Mouse (Mus musculus): ENCODE data around the gene Gba. TPM values are rescaled to one million over a fixed set of nuclear protein-coding genes. Genes with fewer than 3 reads are reported as not detected.

Gba gene
- polyA plus RNA-seq, 1 experiment: 69.8 TPM

GRCm38 (mm10) chr3:89187197-89187596 is 15.5 kb upstream of the Gba start:
- Histone ChIP-seq H3K27ac (ENCODE audit: insufficient read depth, low read length) (no peak overlapping the region), H3K4me1 (ENCODE audit: control insufficient read depth, insufficient read depth, low read length) (peaks cover 8% of the 10 kb centered on the region), H3K27me3 (ENCODE audit: control insufficient read depth, insufficient read depth, low read length) (no peaks in the 10 kb centered on the region), H3K4me3 (replicated peaks; ENCODE audit: insufficient read depth, low read depth, low read length) (no peak overlapping the region)
- no peak for DNase-seq
- TF ChIP-seq CTCF (IDR thresholded peaks at IDR 0.05; ENCODE audit: borderline replicate concordance, insufficient read depth, low read depth, low read length): no peak
- no peak for TF ChIP-seq POLR2A (IDR thresholded peaks at IDR 0.05; ENCODE audit: borderline replicate concordance, insufficient read depth, low read length)
- WGBS: 41% methylated on average over 23 of the region's 23 CpGs

- Histone ChIP-seq H3K4me3 (replicated peaks; ENCODE audit: insufficient read depth, low read depth, low read length) (no peak overlapping the region), H3K27me3 (ENCODE audit: control insufficient read depth, insufficient read depth, low read length) (no peaks in the 10 kb centered on the region), H3K27ac (ENCODE audit: insufficient read depth, low read length) (no peak overlapping the region), H3K4me1 (ENCODE audit: control insufficient read depth, insufficient read depth, low read length) (peaks cover 8% of the 10 kb centered on the region)
- TF ChIP-seq CTCF (IDR thresholded peaks at IDR 0.05; ENCODE audit: borderline replicate concordance, insufficient read depth, low read depth, low read length) (no peak), POLR2A (IDR thresholded peaks at IDR 0.05; ENCODE audit: borderline replicate concordance, insufficient read depth, low read length) (no peak)
- 65% methylated on average over 18 of the region's 18 CpGs for WGBS
- no peak for DNase-seq
Observed at GRCm38 (mm10) chr3:89187690-89188477, 14.8 kb upstream of the Gba start.

GRCm38 (mm10) chr3:89188478-89188875 is 14.3 kb upstream of the Gba start:
- 64% methylated on average over 12 of the region's 12 CpGs for WGBS
- no peak overlapping the region for H3K4me3 ChIP-seq (replicated peaks; ENCODE audit: insufficient read depth, low read depth, low read length)
- peaks cover 8% of the 10 kb centered on the region for H3K4me1 ChIP-seq (ENCODE audit: control insufficient read depth, insufficient read depth, low read length)
- TF ChIP-seq CTCF (IDR thresholded peaks at IDR 0.05; ENCODE audit: borderline replicate concordance, insufficient read depth, low read depth, low read length) (no peak), POLR2A (IDR thresholded peaks at IDR 0.05; ENCODE audit: borderline replicate concordance, insufficient read depth, low read length) (no peak)
- DNase-seq: no peak
- H3K27ac ChIP-seq (ENCODE audit: insufficient read depth, low read length): no peak overlapping the region
- no peaks in the 10 kb centered on the region for H3K27me3 ChIP-seq (ENCODE audit: control insufficient read depth, insufficient read depth, low read length)

- TF ChIP-seq CTCF (IDR thresholded peaks at IDR 0.05; ENCODE audit: borderline replicate concordance, insufficient read depth, low read depth, low read length): no peak
- TF ChIP-seq POLR2A (IDR thresholded peaks at IDR 0.05; ENCODE audit: borderline replicate concordance, insufficient read depth, low read length): no peak
- DNase-seq: no peak
- Histone ChIP-seq H3K4me3 (replicated peaks; ENCODE audit: insufficient read depth, low read depth, low read length) (no peak overlapping the region), H3K27me3 (ENCODE audit: control insufficient read depth, insufficient read depth, low read length) (no peaks in the 10 kb centered on the region), H3K4me1 (ENCODE audit: control insufficient read depth, insufficient read depth, low read length) (no peaks in the 10 kb centered on the region), H3K27ac (ENCODE audit: insufficient read depth, low read length) (no peak overlapping the region)
- WGBS: 78% methylated on average over 8 of the region's 8 CpGs
Observed at GRCm38 (mm10) chr3:89190436-89190835, 12.3 kb upstream of the Gba start.

DNA sequence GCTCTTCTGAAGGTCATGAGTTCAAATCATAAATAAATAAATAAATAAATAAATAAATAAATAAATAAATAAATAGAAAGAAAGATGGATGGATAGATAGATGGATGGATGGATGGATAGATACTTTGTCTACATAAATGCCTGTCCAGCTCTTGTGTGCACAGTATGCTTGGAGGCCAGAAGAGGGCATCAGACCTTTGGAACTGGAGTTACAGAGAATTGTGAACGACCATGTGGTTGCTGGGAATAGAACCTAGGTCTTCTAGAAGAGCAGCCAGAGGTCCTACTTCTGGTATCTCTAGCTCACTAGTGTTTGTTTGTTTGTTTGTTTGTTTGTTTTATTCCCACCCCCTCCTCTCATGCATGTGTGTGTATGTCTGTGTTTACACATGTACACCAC is 9.4 kb upstream of the Gba start:
- H3K27ac ChIP-seq (ENCODE audit: insufficient read depth, low read length): no peak overlapping the region
- no peak for DNase-seq
- 53% methylated on average over 1 of the region's 1 CpGs for WGBS
- no peaks in the 10 kb centered on the region for H3K27me3 ChIP-seq (ENCODE audit: control insufficient read depth, insufficient read depth, low read length)
- H3K4me3 ChIP-seq (replicated peaks; ENCODE audit: insufficient read depth, low read depth, low read length): no peak overlapping the region
- no peaks in the 10 kb centered on the region for H3K4me1 ChIP-seq (ENCODE audit: control insufficient read depth, insufficient read depth, low read length)
- TF ChIP-seq POLR2A (IDR thresholded peaks at IDR 0.05; ENCODE audit: borderline replicate concordance, insufficient read depth, low read length) (no peak), CTCF (IDR thresholded peaks at IDR 0.05; ENCODE audit: borderline replicate concordance, insufficient read depth, low read depth, low read length) (no peak)

GRCm38 (mm10) chr3:89193853-89194252 is 8.9 kb upstream of the Gba start:
- H3K27ac ChIP-seq (ENCODE audit: insufficient read depth, low read length): no peak overlapping the region
- H3K27me3 ChIP-seq (ENCODE audit: control insufficient read depth, insufficient read depth, low read length): no peaks in the 10 kb centered on the region
- H3K4me3 ChIP-seq (replicated peaks; ENCODE audit: insufficient read depth, low read depth, low read length): no peak overlapping the region
- TF ChIP-seq POLR2A (IDR thresholded peaks at IDR 0.05; ENCODE audit: borderline replicate concordance, insufficient read depth, low read length) (no peak), CTCF (IDR thresholded peaks at IDR 0.05; ENCODE audit: borderline replicate concordance, insufficient read depth, low read depth, low read length) (no peak; the same call in 1 of the 2 replicates)
- 90% methylated on average over 2 of the region's 2 CpGs for WGBS
- H3K4me1 ChIP-seq (ENCODE audit: control insufficient read depth, insufficient read depth, low read length): no peaks in the 10 kb centered on the region
- no peak for DNase-seq

GRCm38 (mm10) chr3:89195979-89196877 is 6.5 kb upstream of the Gba start:
- H3K27ac ChIP-seq (ENCODE audit: insufficient read depth, low read length): peak overlapping the region; percentile 32
- H3K27me3 ChIP-seq (ENCODE audit: control insufficient read depth, insufficient read depth, low read length): no peaks in the 10 kb centered on the region
- peak; percentile 26; the same call in 1 of the 2 replicates for TF ChIP-seq CTCF (IDR thresholded peaks at IDR 0.05; ENCODE audit: borderline replicate concordance, insufficient read depth, low read depth, low read length)
- TF ChIP-seq POLR2A (IDR thresholded peaks at IDR 0.05; ENCODE audit: borderline replicate concordance, insufficient read depth, low read length): peak; percentile 41; the same call in 1 of the 2 replicates
- 5% methylated on average over 33 of the region's 33 CpGs for WGBS
- H3K4me3 ChIP-seq (replicated peaks; ENCODE audit: insufficient read depth, low read depth, low read length): peak overlapping the region; percentile 92
- no peaks in the 10 kb centered on the region for H3K4me1 ChIP-seq (ENCODE audit: control insufficient read depth, insufficient read depth, low read length)
- peak; percentile 80 to 81 for DNase-seq

All from cerebellum, adult 2 months (tissue).